ENCODE assay signal across 16 mouse cellular contexts in genomic region chr4:53587676-53588075, GRCm38 (mm10).
"Had no signal": no experiment of that assay in that cellular context is flagged by ENCODE, and none has a peak within 500 bp of the region (broad histone marks: within the 10 kb centered on the region; RNA-seq: fewer than 3 reads in every experiment).

No protein-coding gene starts in this region.

- H3K27ac ChIP-seq: neural tube, embryonic 13.5 days; neural tube, embryonic 15.5 days; stomach, embryonic 15.5 days; stomach, postnatal 0 days had no signal

- H3K9ac ChIP-seq: neural tube, embryonic 13.5 days; neural tube, embryonic 15.5 days; stomach, embryonic 15.5 days had no signal

- H3K9me3 ChIP-seq: neural tube, embryonic 13.5 days; neural tube, embryonic 15.5 days; stomach, embryonic 15.5 days had no signal

- H3K36me3 ChIP-seq: neural tube, embryonic 13.5 days; neural tube, embryonic 15.5 days; stomach, embryonic 15.5 days had no signal

- H3K4me3 ChIP-seq: neural tube, embryonic 13.5 days; neural tube, embryonic 15.5 days; stomach, embryonic 15.5 days had no signal

- H3K27me3 ChIP-seq: neural tube, embryonic 13.5 days; neural tube, embryonic 15.5 days; stomach, embryonic 15.5 days had no signal

- H3K4me1 ChIP-seq: neural tube, embryonic 15.5 days; stomach, embryonic 15.5 days had no signal

- H3K4me2 ChIP-seq: neural tube, embryonic 13.5 days; neural tube, embryonic 15.5 days; stomach, embryonic 15.5 days had no signal

- DNase-seq: retina, postnatal 1 day; right cerebral cortex, adult 18-20 months; right cerebral cortex, postnatal 14 days; right cerebral cortex, postnatal 25 days; right cerebral cortex, postnatal 4 days; spleen, adult 18-20 months; thymus, adult 18-20 months; thymus, adult 2 months; thymus, postnatal 14 days; thymus, postnatal 25 days; thymus, postnatal 36 days; thymus, postnatal 4 days had no signal
